Mouse (Mus musculus): ENCODE results near the gene Cdh5. TPM values are rescaled to one million over a fixed set of nuclear protein-coding genes. Genes with fewer than 3 reads are reported as not detected.
"Not testable (repeated sequence)": the region's sequence is repeated elsewhere in the genome, so short reads cannot be mapped to it uniquely, and the experiment has no call there.

Cdh5 gene
- 100 to 1,000 TPM; 320 to 327 TPM for total RNA-seq (2021)

- peak; percentile 68 to 76 for DNase-seq
- intact Hi-C loops (cut with DNase I), result loop anchor here (5.0 kb wide), 1 partner anchor 241 kb away; no protein-coding TSS in a partner anchor
Measured at GRCm38 (mm10) chr8:104101415-104101814, at the start of gene Cdh5. Gene Cdh5 (plus strand): TSS chr8:104101625.

- DNase-seq, result no peak
- intact Hi-C loops (cut with DNase I), result no loop called here
Measured at GRCm38 (mm10) chr8:104059922-104060321, 41.5 kb upstream of the Cdh5 start.

GRCm38 (mm10) chr8:104060446-104060845 is 41.0 kb upstream of the Cdh5 start:
- intact Hi-C loops (cut with DNase I), result no loop called here
- no peak for DNase-seq

GRCm38 (mm10) chr8:104061048-104061988 is 40.1 kb upstream of the Cdh5 start:
- intact Hi-C loops (cut with DNase I), result no loop called here

GRCm38 (mm10) chr8:104061989-104062820 is 39.2 kb upstream of the Cdh5 start:
- DNase-seq, result peak in 1 of 2 experiments; percentile 17
- intact Hi-C loops (cut with DNase I), result no loop called here

More at GRCm38 (mm10) chr8:104061048-104061988, 40.1 kb upstream of the Cdh5 start:
- no peak for DNase-seq

- intact Hi-C loops (cut with DNase I), result no loop called here
- peak; percentile 27 to 38 for DNase-seq
Measured at GRCm38 (mm10) chr8:104065223-104065622, 36.2 kb upstream of the Cdh5 start.

GRCm38 (mm10) chr8:104065906-104066518 is 35.4 kb upstream of the Cdh5 start:
- DNase-seq, result no peak
- intact Hi-C loops (cut with DNase I), result no loop called here

GRCm38 (mm10) chr8:104067390-104067925 is 34.0 kb upstream of the Cdh5 start:
- DNase-seq, result no peak
- intact Hi-C loops (cut with DNase I), result no loop called here

- DNase-seq, result no peak
- intact Hi-C loops (cut with DNase I), result no loop called here
Measured at GRCm38 (mm10) chr8:104068421-104069035, 32.9 kb upstream of the Cdh5 start.

- DNase-seq; intact Hi-C loops (cut with DNase I): not testable (repeated sequence)
Measured at GRCm38 (mm10) chr8:104070201-104070865, 31.1 kb upstream of the Cdh5 start.

GRCm38 (mm10) chr8:104070949-104071348 is 30.5 kb upstream of the Cdh5 start:
- intact Hi-C loops (cut with DNase I), result no loop called here
- DNase-seq, result no peak

- no peak for DNase-seq
- intact Hi-C loops (cut with DNase I), result no loop called here
Measured at GRCm38 (mm10) chr8:104075079-104075478, 26.3 kb upstream of the Cdh5 start.

- DNase-seq, result peak; percentile 29 to 63
- intact Hi-C loops (cut with DNase I), result no loop called here
Measured at GRCm38 (mm10) chr8:104076541-104077412, 24.6 kb upstream of the Cdh5 start.

- no peak for DNase-seq
- intact Hi-C loops (cut with DNase I), result no loop called here
Measured at GRCm38 (mm10) chr8:104078091-104078490, 23.3 kb upstream of the Cdh5 start.

- peak in 1 of 2 experiments; percentile 36 for DNase-seq
- intact Hi-C loops (cut with DNase I), result loop anchor here (1.0 kb wide), 1 partner anchor 134 kb away; no protein-coding TSS in a partner anchor
Measured at GRCm38 (mm10) chr8:104085281-104085680, 16.1 kb upstream of the Cdh5 start.

- DNase-seq, result no peak
- intact Hi-C loops (cut with DNase I), result no loop called here
Measured at GRCm38 (mm10) chr8:104086615-104087014, 14.8 kb upstream of the Cdh5 start.

- intact Hi-C loops (cut with DNase I), result no loop called here
Measured at GRCm38 (mm10) chr8:104087091-104087490, 14.3 kb upstream of the Cdh5 start.

GRCm38 (mm10) chr8:104087878-104088277 is 13.5 kb upstream of the Cdh5 start:
- intact Hi-C loops (cut with DNase I), result not testable (repeated sequence)

More at GRCm38 (mm10) chr8:104087091-104087490, 14.3 kb upstream of the Cdh5 start:
- DNase-seq, result no peak

More at GRCm38 (mm10) chr8:104087878-104088277, 13.5 kb upstream of the Cdh5 start:
- not testable (repeated sequence) for DNase-seq
